Mouse (Mus musculus) forebrain, embryonic 14.5 days (tissue): ENCODE data around the gene Gpr108. TPM values are rescaled to one million over a fixed set of nuclear protein-coding genes. Genes with fewer than 3 reads are reported as not detected.

Experiments used
- ATAC-seq: fragments of 200-750 bp; cut with Nextera tagmentation; 2 replicates; pipeline ENCODE4 v1.8.0; 2017; ENCODE audit warnings: mild to moderate bottlenecking, moderate library complexity
- DNase-seq: peaks from one replicate; pipeline ENCODE4 v3.0.0-alpha.2; 2015; ENCODE audit warnings: low spot score
- H3K27ac ChIP-seq: fragments of 300-500 bp; sonication (generic); 2 replicates; pipeline ENCODE4 v1.5.1; 2014; ENCODE audit warnings: low read depth, mild to moderate bottlenecking, control low read depth, low read length, moderate library complexity
- H3K27me3 ChIP-seq: fragments of 300-500 bp; sonication (generic); replicated peaks from 2 replicates; pipeline ENCODE4 v1.6.1; 2014; ENCODE audit warnings: low read length, control low read depth, mixed read lengths; ENCODE audit not compliant: control insufficient read depth, insufficient read depth
- H3K36me3 ChIP-seq: fragments of 300-500 bp; sonication (generic); 2 replicates; pipeline ENCODE4 v1.6.1; 2014; ENCODE audit warnings: low read length, control low read depth; ENCODE audit not compliant: control insufficient read depth, insufficient read depth
- H3K4me1 ChIP-seq: fragments of 300-500 bp; sonication (generic); 2 replicates; pipeline ENCODE4 v1.6.1; 2014; ENCODE audit warnings: antibody characterized with exemption, low read length, control low read depth; ENCODE audit not compliant: control insufficient read depth, insufficient read depth
- H3K4me2 ChIP-seq: fragments of 300-500 bp; sonication (generic); 2 replicates; pipeline ENCODE4 v1.6.1; 2014; ENCODE audit warnings: mild to moderate bottlenecking, control low read depth, low read length
- H3K4me3 ChIP-seq: fragments of 300-500 bp; sonication (generic); 2 replicates; pipeline ENCODE4 v1.5.1; 2014; ENCODE audit warnings: low read depth, low read length, control low read depth
- H3K9ac ChIP-seq: fragments of 300-500 bp; sonication (generic); 2 replicates; pipeline ENCODE4 v1.6.1; 2014; ENCODE audit warnings: mild to moderate bottlenecking, low read length, control low read depth, moderate library complexity
- H3K9me3 ChIP-seq: fragments of 300-500 bp; sonication (generic); replicated peaks from 2 replicates; pipeline ENCODE4 v1.6.1; 2016; ENCODE audit warnings: low read length, control low read depth, mixed read lengths; ENCODE audit not compliant: control insufficient read depth
- WGBS: fragments of 180-500 bp; shearing (Covaris S2); extraction: QIAGEN DNeasy Blood & Tissue Kit; methylation state at CpG from one replicate; pipeline ENCODE4 v1.1.7; 2014; 5-methylcytosine and 5-hydroxymethylcytosine counted together
- polyA plus RNA-seq: library from polyadenylated mRNA; unstranded; fragments of >200 nt; fragmentation: Nextera tagmentation; extraction: Ambion mirVana; gene quantifications from 2 replicates; pipeline ENCODE4 v1.2.1, GENCODE M21; 2014

Gpr108 gene
- 19.3 and 19.6 TPM in 2 replicates for polyA plus RNA-seq

DNA sequence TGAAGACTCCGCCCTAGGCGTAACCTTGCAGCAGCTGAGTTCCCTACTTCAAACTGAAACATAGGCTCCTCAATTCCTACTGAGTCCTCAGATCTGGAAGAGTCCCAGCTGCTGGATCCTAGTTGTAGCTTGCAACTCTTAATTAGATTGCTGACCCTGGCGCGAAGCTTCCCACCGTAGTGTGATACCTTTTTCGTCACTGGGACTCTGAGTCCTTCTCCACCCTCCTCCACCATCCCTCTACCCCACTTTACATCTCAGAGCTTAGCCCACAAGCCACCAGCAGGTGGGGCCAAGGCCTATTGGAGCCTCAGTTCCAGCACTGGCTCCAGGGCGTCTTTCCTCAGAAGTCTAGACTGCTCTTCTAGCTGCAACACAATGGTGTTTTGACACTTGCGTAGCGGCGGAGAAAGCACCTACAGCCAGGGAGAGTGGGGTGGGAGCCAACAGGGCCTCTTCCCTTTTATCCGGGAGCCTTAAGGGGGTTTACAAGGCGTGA, at the start of gene Gpr108:
TSS of gene Gpr108 (minus strand) at position 246 of the 499 bp plus-strand sequence.
- 0 out of 2 replicates have a peak, but pooled peaks cover 8% of the 10 kb centered on the region for H3K36me3 ChIP-seq
- H3K4me3 ChIP-seq = peak within 1 kb of the TSS; percentile 56
- WGBS = 0% methylated on average over 12 of the region's 12 CpGs
- no peaks in the 10 kb centered on the region for H3K9me3 ChIP-seq
- peak within 1 kb of the TSS; percentile 89 for H3K4me2 ChIP-seq
- peaks cover 26% of the 10 kb centered on the region for H3K4me1 ChIP-seq
- peak; percentile 58 for ATAC-seq
- DNase-seq = peak; percentile 94
- peak within 1 kb of the TSS; percentile 83 for H3K9ac ChIP-seq
- no peaks in the 10 kb centered on the region for H3K27me3 ChIP-seq
- peak within 1 kb of the TSS; percentile 97 for H3K27ac ChIP-seq

DNA sequence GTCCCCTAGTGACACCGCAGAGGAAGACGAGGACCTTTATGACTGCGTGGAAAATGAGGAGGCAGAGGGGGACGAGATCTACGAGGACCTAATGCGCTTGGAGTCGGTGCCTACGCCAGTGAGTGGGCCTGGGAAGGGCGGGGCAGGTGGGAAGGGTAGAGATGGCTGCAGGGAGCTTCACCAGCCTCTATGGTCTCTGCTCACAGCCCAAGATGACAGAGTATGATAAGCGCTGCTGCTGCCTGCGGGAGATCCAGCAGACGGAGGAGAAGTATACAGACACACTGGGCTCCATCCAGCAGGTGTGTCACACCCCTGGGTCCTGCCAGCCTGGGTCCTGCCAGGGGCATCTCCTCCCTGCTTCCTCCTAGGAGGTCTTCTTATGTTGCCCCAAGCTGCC, 48.8 kb upstream of the Gpr108 start:
- DNase-seq = no peak
- Histone ChIP-seq H3K27me3 (no peaks in the 10 kb centered on the region), H3K9me3 (no peaks in the 10 kb centered on the region), H3K4me2 (no peak overlapping the region), H3K36me3 (no peaks in the 10 kb centered on the region), H3K4me3 (no peak overlapping the region), H3K4me1 (no peaks in the 10 kb centered on the region), H3K27ac (no peak overlapping the region), H3K9ac (no peak overlapping the region)
- ATAC-seq = no peak
- 94% methylated on average over 12 of the region's 12 CpGs for WGBS

DNA sequence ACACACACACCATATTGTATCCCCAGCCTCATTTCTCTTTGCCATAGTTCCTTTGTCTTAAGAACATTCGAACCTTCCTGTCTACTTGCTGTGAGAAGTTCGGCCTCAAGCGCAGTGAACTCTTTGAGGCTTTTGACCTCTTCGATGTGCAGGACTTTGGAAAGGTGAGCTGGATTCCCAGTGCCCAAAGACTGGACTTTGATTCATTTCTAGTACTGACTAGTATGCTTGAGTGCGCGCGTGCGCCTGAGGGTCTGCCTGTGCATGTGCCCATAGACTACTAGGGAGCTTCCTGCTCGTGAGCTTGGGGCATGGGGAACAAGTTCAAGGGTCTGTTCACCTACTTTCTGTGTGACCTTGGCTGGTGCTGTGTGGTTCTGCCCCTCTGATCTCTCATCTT, 47.7 kb upstream of the Gpr108 start:
- H3K9me3 ChIP-seq = no peaks in the 10 kb centered on the region
- no peaks in the 10 kb centered on the region for H3K27me3 ChIP-seq
- DNase-seq = no peak
- no peak overlapping the region for H3K9ac ChIP-seq
- H3K4me2 ChIP-seq = no peak overlapping the region
- H3K4me3 ChIP-seq = no peak overlapping the region
- H3K27ac ChIP-seq = no peak overlapping the region
- no peaks in the 10 kb centered on the region for H3K4me1 ChIP-seq
- H3K36me3 ChIP-seq = no peaks in the 10 kb centered on the region
- no peak for ATAC-seq
- WGBS = 94% methylated on average over 9 of the region's 9 CpGs

DNA sequence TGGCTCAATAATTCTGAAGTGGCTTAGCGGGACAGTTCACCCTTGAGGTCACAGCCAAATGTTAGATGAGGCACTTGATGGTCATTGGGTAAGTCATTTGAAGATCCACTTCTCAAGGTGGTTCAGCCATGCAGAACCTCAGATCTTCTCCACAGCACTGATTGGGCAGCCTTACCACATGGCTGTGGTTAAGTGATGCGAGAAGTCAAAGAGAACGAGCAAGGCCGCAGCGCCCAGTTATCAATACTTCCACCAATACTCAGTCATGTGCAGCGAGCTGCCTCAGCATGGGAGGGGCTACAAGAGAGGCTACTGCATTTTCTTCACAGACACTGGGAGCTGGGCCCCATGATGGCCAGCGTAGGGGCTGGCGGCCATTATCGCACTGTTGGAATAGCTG, 44.7 kb upstream of the Gpr108 start:
- Histone ChIP-seq H3K4me2 (no peak overlapping the region), H3K9ac (no peak overlapping the region), H3K9me3 (no peaks in the 10 kb centered on the region), H3K36me3 (no peaks in the 10 kb centered on the region), H3K27me3 (no peaks in the 10 kb centered on the region), H3K4me1 (no peaks in the 10 kb centered on the region), H3K27ac (no peak overlapping the region), H3K4me3 (no peak overlapping the region)
- WGBS = 90% methylated on average over 9 of the region's 9 CpGs
- ATAC-seq (no peak), DNase-seq (no peak)

DNA sequence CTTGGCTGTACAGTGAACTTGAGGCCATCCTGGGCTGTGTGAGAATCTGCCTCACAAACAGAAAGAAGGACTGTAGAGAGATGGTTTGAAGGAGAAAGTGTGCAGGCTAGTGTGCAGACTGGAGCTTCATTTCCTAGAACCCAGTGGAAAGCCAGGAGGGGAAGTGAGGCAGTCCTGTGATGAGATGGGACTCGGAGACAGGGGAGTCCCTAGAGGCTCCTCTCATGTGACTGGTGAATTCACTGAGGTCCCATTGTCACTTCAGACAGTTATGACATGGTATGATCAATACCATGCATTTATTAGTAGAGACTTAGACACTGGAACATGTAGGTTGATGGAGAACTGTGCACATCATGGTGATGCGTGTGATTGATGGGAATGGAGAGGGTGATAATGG, 44.1 kb upstream of the Gpr108 start:
- no peak overlapping the region for H3K27ac ChIP-seq
- no peaks in the 10 kb centered on the region for H3K36me3 ChIP-seq
- H3K27me3 ChIP-seq = no peaks in the 10 kb centered on the region
- no peak overlapping the region for H3K9ac ChIP-seq
- ATAC-seq (no peak), DNase-seq (no peak)
- no peaks in the 10 kb centered on the region for H3K9me3 ChIP-seq
- H3K4me1 ChIP-seq = no peaks in the 10 kb centered on the region
- WGBS = 95% methylated on average over 2 of the region's 2 CpGs
- H3K4me3 ChIP-seq = no peak overlapping the region
- no peak overlapping the region for H3K4me2 ChIP-seq

DNA sequence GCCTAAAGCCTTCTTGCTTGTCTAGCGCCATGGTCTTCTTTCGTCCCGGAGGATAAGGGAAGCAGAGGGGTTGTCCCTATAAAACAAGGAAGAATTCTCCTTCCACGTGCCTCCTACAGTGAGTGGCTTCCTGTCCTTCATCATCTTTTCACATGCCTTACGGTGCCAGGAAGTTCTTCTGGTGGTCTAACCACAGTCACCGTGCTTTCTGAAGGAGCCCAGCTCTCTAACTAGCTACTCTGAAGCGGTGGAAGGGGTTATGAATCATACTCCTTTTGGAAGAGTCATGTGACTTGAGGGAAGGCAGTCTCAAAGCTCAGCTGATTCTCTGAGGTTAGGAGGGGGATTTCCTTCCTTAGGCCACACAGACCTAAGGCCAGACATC, 42.4 kb upstream of the Gpr108 start:
- Histone ChIP-seq H3K4me2 (no peak overlapping the region), H3K4me1 (no peaks in the 10 kb centered on the region), H3K9ac (no peak overlapping the region), H3K27ac (no peak overlapping the region), H3K36me3 (no peaks in the 10 kb centered on the region), H3K27me3 (no peaks in the 10 kb centered on the region), H3K9me3 (no peaks in the 10 kb centered on the region), H3K4me3 (no peak overlapping the region)
- 92% methylated on average over 7 of the region's 7 CpGs for WGBS
- ATAC-seq = no peak
- DNase-seq = no peak

DNA sequence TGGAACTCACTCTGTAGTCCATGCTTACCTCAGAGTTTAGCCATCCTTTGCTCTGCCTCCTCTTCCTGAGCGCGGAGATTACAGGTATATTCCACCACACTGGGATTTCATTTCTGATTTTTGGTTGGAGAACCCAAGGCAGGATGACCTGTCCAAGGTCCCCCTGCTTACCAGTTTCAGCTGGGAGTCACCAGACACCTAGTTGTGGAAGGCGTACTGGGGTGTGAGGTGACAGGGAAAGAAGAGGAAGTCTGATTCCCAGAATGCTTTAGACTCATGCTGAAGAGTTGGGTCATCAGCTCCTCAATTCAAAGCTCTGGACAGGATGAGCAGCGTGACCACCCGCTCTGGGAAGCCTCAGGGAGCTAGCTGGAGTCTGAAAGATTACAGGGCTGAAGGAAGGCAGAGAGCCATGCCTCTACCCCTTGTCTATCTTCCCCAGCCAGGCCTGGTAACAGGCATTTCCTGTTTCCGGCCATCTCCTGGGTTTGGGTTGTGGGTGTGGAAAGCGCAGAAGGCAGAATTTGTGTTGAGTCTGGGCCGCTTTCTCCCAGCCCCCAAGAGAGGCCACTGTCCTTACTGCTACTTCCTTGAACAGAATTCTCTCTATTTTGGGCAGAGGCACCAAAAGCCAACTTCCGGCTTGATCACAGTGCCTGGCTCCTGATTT, 41.9 kb upstream of the Gpr108 start:
- 88% methylated on average over 9 of the region's 9 CpGs for WGBS

DNA sequence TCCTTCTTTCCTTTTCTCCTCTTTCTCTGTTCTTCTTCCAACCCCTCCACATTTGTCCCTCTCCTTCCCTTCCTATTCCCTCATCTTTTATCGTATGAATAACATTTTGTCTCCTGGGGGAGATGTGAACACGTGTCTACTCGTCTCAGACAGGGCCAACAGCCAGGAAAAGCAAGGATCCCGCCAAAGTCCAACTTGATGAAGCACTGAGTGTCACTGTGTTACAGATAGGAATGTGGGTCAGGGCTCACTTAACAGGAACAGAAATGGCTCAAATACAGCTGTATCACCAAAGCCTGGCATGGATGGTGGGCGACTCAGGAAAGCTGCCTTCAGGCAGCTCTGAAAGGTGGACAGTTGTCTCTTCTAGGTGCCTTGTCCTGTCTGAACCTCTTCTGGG, 41.0 kb upstream of the Gpr108 start:
- DNase-seq (no peak), ATAC-seq (no peak)
- WGBS = 84% methylated on average over 5 of the region's 5 CpGs
- H3K36me3 ChIP-seq = no peaks in the 10 kb centered on the region
- H3K27ac ChIP-seq = no peak overlapping the region
- H3K9me3 ChIP-seq = no peaks in the 10 kb centered on the region
- no peak overlapping the region for H3K9ac ChIP-seq
- H3K4me2 ChIP-seq = no peak overlapping the region
- H3K27me3 ChIP-seq = no peaks in the 10 kb centered on the region
- no peaks in the 10 kb centered on the region for H3K4me1 ChIP-seq
- no peak overlapping the region for H3K4me3 ChIP-seq

More for the DNA sequence above, 41.9 kb upstream of the Gpr108 start:
- Histone ChIP-seq H3K4me3 (no peak overlapping the region), H3K36me3 (no peaks in the 10 kb centered on the region), H3K9me3 (no peaks in the 10 kb centered on the region), H3K27ac (no peak overlapping the region), H3K4me2 (no peak overlapping the region), H3K9ac (no peak overlapping the region), H3K27me3 (no peaks in the 10 kb centered on the region), H3K4me1 (no peaks in the 10 kb centered on the region)
- ATAC-seq (no peak), DNase-seq (no peak)

DNA sequence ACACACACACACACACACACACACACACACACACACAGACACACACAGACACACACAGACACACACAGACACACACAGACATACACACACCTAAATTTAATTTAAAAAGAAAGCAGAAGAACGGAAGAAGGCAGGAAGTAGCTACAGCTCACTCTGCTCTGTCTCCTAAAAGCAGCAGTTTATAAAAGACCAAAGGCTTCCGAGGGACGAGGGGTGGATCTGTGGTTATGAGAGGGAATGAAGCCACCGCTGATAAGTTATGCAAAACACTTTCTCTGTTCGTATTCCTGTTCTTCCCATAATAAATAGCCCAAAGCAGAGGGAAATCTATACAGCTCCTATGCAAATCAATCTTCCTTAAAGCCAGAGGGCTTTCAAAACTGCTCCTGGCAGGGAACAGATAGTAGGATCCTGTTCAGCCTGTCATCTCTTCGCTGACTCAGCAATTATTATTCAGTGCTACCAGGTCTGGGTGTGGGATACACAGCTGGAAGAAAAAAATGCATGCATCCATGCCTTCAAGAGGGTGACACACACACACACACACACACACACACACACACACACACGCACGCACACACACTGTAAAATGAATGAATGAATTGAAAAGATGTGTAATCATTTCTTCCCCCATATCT, 38.6 kb upstream of the Gpr108 start:
- no peaks in the 10 kb centered on the region for H3K9me3 ChIP-seq
- H3K36me3 ChIP-seq = no peaks in the 10 kb centered on the region
- H3K4me3 ChIP-seq = no peak overlapping the region
- no peak overlapping the region for H3K9ac ChIP-seq
- no peak for DNase-seq
- no peaks in the 10 kb centered on the region for H3K4me1 ChIP-seq
- ATAC-seq = no peak
- H3K4me2 ChIP-seq = no peak overlapping the region
- H3K27me3 ChIP-seq = no peaks in the 10 kb centered on the region
- H3K27ac ChIP-seq = no peak overlapping the region
- 76% methylated on average over 8 of the region's 8 CpGs for WGBS
